Mouse (Mus musculus) neutrophil, adult 5-6 weeks (primary cell): ENCODE measurements around the gene Fuca2. TPM values are rescaled to one million over a fixed set of nuclear protein-coding genes. Genes with fewer than 3 reads are reported as not detected.
A peak's percentile ranks its signal among the peaks of the same experiment; 100 is the strongest.

Experiments
- ATAC-seq: fragments of 151-379, 151-347 bp; 2 replicates; pipeline ENCODE4 v1.8.0; 2017; ENCODE audit warnings: mild to moderate bottlenecking, moderate TSS enrichment; ENCODE audit not compliant: insufficient number of reproducible peaks, poor library complexity, low FRiP score, severe bottlenecking; ENCODE audit errors: extremely low read depth
- total RNA-seq: library from RNA; stranded (forward); fragments of 200-1000 nt; gene quantifications from 2 replicates; pipeline ENCODE4 v1.2.3, GENCODE M21; 2017

Gene Fuca2
- total RNA-seq, 1 experiment from 2014 or later: 60.3 TPM

DNA sequence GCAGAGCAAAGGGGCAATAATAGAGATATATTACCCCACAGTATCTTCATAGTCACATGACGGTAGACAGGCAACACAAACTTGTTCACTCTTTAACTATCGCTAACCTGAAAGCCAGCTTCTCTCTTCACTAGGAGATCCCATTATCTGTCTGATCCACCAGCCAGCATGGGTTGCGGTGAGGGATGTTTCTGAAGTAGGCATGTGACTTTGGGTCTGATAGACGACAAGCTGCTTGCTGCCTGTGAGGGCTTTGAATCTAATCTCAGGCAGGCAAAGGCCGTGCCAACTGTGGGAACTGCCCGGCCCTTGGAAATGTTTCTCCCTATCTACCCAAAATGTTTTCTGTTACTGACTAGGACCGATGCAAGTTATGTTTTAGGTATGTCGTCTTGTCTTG is 3.0 kb downstream of the Fuca2 start:
- ATAC-seq: no peak

DNA sequence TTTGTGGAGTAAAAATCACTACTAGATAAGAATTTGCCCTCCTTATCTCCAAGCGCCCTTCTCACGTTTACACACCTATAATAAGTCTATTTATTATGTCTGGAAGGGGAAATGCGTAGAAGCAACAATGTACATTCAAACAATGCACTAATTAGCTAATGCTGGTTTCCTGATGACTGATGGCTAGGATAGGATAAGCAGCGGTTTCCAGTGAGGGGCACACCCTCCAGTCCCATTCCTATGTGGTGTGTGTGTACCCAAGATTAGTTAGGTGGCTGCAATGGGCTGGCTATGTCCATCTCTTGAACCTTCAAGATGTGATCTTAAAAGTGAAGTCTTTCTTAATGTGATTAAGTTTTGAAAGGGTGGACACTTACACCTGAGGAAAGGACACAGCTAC is 22.5 kb downstream of the Fuca2 start:
- ATAC-seq: no peak

DNA sequence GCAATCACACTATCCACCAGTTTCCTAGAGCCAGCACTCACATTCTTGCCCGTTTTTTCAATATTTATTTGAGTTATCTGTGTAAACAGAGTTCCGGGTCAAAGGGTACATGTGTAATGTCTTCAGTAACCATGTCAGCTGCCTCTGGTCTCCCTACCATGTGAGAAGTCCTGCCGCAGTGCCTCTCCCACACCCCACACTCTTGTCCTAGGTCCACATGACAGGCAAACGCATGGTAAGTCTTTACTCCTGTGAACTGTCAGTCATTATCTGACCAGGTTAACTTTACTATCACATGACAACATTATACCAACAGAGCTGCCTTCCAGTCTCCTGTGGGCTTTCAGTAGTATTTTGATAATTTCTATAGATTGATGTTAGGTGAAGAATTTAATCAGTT is 28.8 kb downstream of the Fuca2 start:
- no peak for ATAC-seq

DNA sequence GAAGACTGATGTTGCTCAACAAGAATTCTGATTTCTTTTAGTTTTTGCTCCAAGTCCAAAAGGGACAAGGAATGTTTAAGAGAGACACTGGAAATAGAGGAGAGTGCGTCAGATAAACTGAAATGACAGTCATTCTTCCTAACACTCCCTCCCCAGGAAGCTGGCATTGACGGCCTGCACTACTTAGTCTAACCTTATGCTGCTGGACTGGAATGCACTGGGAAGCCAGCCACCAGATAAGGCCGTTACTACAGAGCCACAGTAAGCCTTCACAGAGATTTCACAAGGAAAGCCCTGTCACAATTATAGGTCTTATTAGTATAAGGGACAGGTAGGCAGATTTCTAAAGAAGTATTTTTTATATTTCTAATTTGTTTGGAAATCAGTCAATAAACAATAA is 35.4 kb downstream of the Fuca2 start:
- no peak for ATAC-seq

DNA sequence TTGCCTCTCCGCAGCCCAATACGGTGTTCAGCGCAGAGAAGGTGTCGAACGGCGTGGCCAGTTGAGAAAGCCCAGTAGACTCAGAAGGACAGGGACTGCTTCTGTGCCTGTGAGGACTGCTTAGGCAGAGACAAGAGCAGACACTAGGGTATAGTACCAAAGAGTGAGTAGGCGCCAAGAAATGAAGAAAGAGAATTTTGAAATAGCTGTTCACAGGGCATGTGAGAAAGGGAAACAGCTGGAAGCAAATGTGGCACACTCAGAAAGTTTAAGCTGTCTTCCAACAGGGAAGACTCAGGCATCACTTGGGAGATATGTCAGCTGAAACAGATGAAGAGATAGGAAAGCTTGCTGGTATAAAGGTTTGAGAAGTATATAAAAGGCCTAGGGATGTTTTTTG is 37.4 kb downstream of the Fuca2 start:
- no peak for ATAC-seq

DNA sequence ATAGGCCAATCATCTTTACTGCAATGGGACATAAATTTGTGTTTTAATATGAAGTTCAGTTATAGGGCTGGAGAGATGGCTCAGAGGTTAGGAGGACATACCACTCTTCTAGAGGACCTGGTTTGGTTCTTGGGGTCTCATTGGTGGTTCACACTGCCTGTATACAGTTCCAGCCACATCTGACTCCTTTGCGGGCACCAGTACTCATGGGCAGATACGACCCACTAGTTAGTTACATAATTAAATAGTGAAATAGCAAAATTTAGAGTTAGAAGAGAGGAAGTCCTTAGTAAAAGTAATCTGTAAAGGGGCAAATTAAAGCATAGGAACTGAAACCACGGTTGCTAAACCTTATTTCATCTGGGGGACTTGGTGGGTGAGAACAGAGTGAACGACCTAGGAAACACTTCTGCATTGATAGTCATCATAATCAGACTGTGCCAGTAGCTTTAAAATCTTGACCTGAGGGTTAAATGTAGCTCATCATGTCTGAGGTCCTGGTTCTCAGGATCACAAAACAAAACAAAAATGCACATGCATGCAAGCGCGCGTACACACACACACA is 40.5 kb downstream of the Fuca2 start:
- no peak for ATAC-seq

DNA sequence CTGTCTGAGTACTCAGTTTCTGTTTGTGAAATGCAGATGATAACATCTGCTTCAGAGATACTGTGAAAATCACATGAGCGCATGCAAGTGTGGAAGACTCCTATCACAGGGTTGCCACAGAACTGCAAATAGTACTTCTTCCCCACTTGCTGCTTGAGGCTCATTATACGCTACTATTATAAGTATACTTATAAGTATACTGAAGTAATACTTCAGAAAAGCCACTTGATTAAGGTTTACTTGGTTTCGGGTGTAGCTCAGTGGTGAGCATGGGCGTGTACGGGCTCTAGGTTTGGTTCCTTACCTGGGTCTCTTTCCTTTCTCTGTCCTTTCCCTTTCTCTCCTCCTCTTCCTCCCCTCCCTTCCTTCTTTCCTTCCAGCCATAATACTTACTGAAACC is 42.4 kb downstream of the Fuca2 start:
- no peak for ATAC-seq

DNA sequence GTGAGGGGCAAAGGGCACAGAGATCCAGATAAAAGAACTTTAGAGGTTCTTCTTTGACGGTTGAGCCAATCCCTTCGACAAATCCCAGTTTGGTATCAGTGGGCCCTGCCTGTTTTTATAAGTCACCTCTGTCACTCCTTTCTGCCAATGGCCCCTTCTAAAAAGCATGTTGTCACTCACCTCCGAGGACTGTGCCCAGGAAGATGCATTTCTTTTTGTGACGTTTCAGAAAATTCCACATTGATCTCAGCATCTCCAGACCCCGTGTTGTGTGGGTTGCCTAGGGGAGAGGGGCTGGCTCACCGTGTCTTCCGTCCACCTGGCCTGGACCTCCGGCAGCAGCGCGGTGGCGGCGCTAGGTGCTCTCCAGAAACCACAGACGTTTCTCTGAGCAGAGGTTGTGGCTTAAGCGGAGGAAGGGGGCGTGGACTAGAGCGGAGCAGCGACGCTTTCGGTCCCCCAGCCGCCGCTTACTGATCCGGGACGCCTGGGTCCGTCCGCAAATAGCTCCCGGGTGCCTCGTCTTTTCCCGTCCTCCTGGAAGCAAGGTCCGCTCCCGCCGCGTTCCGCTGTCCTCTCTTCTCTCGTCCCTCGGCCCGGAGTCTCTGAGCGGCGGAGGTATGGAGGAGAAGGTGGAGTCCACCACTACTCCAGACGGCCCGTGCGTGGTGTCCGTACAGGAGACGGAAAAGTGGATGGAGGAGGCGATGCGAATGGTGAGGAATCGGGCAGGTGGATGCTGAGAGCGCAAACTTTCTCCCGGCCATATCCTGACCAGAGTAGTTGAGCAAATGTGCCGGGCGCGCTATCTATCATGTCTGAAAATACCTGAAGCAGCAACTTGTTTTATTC is 53.5 kb downstream of the Fuca2 start, which contains the start of the genes Adat2 and Pex3:
Gene Adat2 (plus strand): TSS at position 249 of the 852 bp plus-strand sequence.
Gene Pex3 (minus strand): TSS at position 497 of the 852 bp plus-strand sequence.
- peak; percentile 96 for ATAC-seq

DNA sequence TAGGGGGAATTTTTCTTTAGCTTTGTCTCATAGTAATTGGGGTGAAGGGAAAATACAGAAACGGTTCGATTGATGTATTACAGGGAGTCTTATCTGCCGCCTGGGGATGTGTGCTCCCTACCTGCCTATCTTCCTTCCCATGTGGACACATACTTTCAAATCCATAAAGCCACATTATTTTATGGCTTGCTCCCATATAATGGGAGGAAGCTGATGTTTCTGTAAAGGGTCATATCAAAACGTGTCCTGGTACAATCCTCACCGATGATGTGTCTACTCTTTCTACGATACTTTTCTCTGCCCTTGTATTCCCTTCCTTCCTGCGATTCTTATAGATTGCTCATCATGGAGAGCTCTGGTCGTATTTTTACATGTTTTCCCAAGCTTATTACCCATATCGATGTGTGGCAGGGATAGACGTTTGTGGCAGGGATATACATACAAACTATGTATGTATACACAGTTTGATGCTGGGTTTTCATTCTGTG is 54.2 kb downstream of the Fuca2 start:
- no peak for ATAC-seq

DNA sequence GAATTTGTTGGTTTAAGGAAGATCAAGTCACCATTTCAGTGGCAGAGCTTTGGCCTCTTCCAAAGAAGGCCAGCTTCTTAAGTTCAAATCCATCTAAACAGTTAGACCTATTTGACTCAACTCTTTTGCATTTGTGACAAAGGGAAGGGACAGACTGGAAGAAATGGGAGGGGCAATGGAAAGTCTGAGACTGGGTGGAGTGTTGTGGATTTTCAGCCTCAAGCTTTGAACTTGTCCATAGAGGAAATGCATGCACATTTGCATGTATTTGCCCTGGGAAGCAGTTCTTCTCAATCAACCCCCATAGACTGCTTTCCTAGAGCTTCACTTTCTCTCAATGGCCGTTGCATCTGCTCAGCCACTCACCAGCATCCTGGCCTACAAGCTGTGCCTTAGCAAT is 55.0 kb downstream of the Fuca2 start:
- ATAC-seq: no peak

DNA sequence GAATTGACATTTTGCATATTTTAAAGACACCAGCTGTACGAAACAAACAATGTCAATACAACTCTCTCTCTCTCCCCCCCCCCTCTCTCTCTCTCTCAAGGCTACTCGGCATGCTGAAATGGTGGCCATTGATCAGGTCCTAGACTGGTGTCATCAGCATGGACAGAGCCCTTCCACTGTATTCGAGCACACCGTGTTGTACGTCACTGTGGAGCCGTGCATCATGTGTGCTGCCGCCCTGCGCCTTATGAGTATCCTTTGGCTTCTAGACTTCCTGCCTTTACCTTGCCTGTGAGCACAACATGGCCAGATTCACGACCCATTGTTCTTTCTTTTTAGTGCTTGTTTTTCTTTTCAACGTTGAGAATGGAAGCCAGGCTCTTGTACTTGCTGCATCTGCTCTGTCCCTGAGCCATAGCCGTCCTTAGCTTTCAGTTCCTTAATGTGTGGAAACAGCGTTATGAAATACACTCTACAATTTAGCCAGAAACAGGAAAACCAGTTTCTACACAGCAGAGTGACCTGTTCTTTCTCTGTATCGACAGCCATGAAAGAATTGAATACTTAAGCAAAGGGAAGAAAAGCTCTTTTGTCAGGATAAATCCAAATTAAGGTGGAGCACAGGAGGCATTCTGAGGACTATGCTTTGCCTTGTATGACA is 60.8 kb downstream of the Fuca2 start:
- no peak for ATAC-seq

DNA sequence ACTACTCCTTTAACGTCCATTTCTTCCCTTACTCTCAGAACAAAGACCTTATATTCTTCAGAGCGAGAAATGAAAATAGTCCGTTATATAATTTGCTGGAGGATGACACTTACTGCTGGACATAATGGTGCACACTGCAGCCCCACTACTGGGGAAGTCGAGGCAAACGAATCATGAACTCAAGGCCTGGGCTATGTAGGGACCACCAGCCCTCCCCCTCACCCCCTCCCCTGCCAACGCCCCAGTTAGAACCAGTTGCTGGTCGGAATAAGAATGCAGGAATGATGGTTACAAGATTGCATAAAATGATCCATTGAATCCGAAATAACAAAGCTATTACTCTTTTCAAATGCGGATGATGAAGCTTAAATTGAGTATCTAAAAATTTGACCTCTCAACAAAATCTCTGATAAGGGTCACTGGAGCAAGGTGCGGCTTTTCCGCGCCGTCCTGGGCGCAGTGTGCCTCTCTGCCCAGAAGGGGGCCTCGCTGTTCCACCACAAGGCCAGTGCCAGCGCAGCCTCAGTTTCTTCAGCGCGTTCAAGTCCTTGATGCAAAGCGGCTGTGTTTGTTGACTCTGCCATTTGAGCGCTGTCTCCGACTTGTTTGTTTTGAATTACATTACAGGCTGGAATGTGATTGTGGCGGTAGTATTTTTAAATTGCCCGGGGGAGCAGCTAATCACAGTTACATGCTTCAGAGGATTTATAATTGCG is 65.2 kb downstream of the Fuca2 start:
- peak; percentile 46; the same call in 1 of the 2 replicates for ATAC-seq

DNA sequence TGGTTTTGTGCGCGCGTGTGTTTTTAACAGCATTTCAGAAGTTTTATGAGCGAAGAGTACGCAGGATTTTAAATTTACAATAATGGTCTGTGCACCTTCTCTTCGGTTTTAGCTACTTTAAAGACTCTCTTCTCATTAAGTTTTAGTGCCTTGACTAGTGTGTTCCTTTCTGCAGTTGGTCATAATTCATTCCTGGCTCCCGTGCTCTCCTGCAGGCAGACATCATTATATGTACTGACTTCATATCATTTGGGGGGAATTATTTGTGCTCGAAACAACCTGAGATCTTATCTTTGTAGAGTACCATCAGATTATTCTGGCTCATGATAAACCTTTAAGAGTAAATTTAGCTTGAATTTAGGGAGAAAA is 65.7 kb downstream of the Fuca2 start:
- no peak for ATAC-seq

DNA sequence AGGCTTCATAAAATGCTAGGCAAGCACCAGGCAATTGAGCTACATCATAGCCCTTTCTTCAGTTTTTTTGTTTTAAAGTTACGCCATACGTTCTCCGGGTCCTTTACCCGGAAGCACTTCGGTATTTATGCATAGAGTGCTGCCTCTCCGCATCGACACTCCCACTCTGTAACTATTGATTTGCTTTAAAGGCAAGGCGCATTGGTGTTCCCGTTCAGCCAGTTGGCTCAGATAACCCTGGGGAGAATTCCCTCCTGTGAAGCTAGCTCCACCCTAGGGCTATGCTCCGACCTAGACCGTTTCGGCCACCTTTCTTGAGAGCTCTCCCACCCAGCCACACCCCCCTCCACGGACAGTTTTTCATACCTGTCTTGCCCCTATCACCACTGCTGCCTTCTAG is 67.1 kb downstream of the Fuca2 start:
- no peak for ATAC-seq

Other genes starting within 250 kb of the Fuca2 start
- 16.1 and 16.3 TPM in 2 replicates for gene Phactr2, start 25.1 kb upstream of the Fuca2 start, total RNA-seq
- gene Adat2, start 53.4 kb downstream of the Fuca2 start, total RNA-seq: 1.9 and 2.3 TPM in 2 replicates
- gene Pex3, start 53.6 kb downstream of the Fuca2 start, total RNA-seq: 15.2 and 21.9 TPM in 2 replicates